Mouse (Mus musculus): ENCODE measurements around the gene Rnase2b. TPM values are rescaled to one million over a fixed set of nuclear protein-coding genes. Genes with fewer than 3 reads are reported as not detected.
A peak's percentile ranks its signal among the peaks of the same experiment; 100 is the strongest.
"Not testable (repeated sequence)": the region's sequence is repeated elsewhere in the genome, so short reads cannot be mapped to it uniquely, and the experiment has no call there.

The Rnase2b gene
- polyA plus RNA-seq, 1 experiment from 2014 or later = not detected

DNA sequence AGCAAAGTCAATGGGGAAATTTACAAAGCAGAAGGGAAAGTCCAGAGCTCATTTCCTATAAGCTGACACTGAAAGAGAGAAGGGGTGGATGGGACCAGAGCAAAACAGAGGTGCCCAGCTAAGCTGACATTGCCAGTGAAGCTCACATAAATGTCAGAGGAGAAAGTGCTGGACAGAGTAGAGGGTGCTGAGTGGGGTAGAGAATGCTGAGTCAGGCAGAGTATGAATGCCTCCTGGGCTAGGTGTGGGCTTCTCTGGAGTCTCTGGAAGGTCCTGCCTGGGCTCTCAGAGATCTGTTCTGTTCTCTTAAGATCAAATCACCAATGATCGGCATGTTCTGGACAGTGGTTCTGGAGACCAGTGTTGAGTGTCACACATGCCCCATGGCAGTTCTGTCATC is 3.4 kb downstream of the Rnase2b start:
- 100% methylated on average over 1 of the region's 1 CpGs for WGBS
- DNase-seq (no peak), ATAC-seq (ENCODE audit: low FRiP score, low TSS enrichment) (no peak)
- Histone ChIP-seq H3K4me2 (ENCODE audit: low read length) (no peak overlapping the region), H3K9ac (replicated peaks; ENCODE audit: low read length) (no peak overlapping the region), H3K27me3 (ENCODE audit: control insufficient read depth, insufficient read depth, low read length) (no peaks in the 10 kb centered on the region), H3K36me3 (ENCODE audit: control insufficient read depth, insufficient read depth, low read length) (no peaks in the 10 kb centered on the region), H3K27ac (replicated peaks; ENCODE audit: low read depth, low read length) (no peak overlapping the region), H3K4me1 (ENCODE audit: control insufficient read depth, insufficient read depth, low read length) (no peaks in the 10 kb centered on the region), H3K4me3 (replicated peaks; ENCODE audit: low read depth, low read length) (no peak overlapping the region), H3K9me3 (ENCODE audit: control insufficient read depth, low read length) (no peaks in the 10 kb centered on the region)

DNA sequence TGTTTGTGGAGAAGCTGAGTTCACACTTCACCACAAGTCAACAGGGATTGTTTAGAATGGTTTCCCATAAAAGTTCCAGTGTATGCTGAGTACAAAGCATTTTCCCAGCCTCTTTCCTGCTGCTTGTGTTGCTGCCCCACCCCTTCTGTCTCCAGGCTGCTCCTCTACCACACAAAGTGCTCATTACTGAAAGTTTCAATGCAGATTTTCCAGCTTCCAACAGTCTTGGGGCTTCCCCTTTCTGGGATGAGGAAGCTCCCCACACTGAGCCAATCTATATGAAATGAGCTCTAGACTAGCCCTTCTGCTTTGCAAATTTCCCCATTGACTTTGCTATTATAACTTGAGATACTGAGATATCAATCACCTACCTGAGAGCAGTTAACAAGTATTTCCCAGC is 4.0 kb downstream of the Rnase2b start:
- no peak overlapping the region for H3K27ac ChIP-seq (replicated peaks; ENCODE audit: low read depth, low read length)
- H3K27me3 ChIP-seq (ENCODE audit: control insufficient read depth, insufficient read depth, low read length) = no peaks in the 10 kb centered on the region
- H3K36me3 ChIP-seq (ENCODE audit: control insufficient read depth, insufficient read depth, low read length) = no peaks in the 10 kb centered on the region
- no peak overlapping the region for H3K4me3 ChIP-seq (replicated peaks; ENCODE audit: low read depth, low read length)
- no peaks in the 10 kb centered on the region for H3K4me1 ChIP-seq (ENCODE audit: control insufficient read depth, insufficient read depth, low read length)
- H3K9ac ChIP-seq (replicated peaks; ENCODE audit: low read length) = no peak overlapping the region
- ATAC-seq (ENCODE audit: low FRiP score, low TSS enrichment) = no peak
- DNase-seq = no peak
- no peaks in the 10 kb centered on the region for H3K9me3 ChIP-seq (ENCODE audit: control insufficient read depth, low read length)
- H3K4me2 ChIP-seq (ENCODE audit: low read length) = no peak overlapping the region

DNA sequence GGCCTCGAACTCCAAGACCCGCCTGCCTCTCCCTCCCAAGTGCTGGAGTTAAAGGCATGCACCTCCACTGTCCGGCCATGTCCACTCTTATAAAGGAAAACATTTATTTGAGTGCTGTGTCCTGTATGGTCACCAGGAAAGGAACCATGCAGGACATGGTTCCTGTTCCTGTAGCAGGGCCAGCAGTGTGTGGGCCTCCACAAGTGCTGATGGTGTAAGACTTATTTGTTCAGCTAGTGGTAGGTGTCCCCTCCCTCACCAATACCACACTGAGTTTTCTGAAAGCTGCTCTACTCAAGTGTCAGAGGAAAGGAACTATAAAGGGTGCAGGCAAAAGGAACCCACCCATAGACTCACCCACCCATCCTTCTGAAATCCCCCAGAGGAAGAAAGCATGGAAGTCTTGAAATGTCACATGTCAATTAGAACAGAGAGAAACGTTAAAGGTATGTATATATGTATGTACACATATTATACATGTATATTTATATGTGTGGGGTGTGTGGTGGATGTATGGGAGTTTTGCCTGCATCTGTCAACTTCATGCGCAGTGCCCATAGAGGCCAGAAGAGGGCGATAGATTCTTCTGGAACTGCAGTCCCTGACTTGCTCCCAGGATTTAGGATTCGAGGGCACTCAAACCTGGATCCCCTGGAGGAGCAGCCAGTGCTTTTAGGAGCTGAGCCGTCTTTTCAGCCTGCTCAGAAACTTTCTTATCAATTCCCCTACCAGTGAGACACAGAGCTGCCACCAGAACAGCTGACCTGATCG is 10.2 kb downstream of the Rnase2b start:
- not testable (repeated sequence) for H3K27ac ChIP-seq (replicated peaks; ENCODE audit: low read depth, low read length); H3K4me2 ChIP-seq (ENCODE audit: low read length); H3K9ac ChIP-seq (replicated peaks; ENCODE audit: low read length); H3K4me1 ChIP-seq (ENCODE audit: control insufficient read depth, insufficient read depth, low read length); H3K36me3 ChIP-seq (ENCODE audit: control insufficient read depth, insufficient read depth, low read length); H3K9me3 ChIP-seq (ENCODE audit: control insufficient read depth, low read length); ATAC-seq (ENCODE audit: low FRiP score, low TSS enrichment); H3K27me3 ChIP-seq (ENCODE audit: control insufficient read depth, insufficient read depth, low read length); H3K4me3 ChIP-seq (replicated peaks; ENCODE audit: low read depth, low read length)
- peak; percentile 69 for DNase-seq
- 39% methylated on average over 9 of the region's 9 CpGs for WGBS

DNA sequence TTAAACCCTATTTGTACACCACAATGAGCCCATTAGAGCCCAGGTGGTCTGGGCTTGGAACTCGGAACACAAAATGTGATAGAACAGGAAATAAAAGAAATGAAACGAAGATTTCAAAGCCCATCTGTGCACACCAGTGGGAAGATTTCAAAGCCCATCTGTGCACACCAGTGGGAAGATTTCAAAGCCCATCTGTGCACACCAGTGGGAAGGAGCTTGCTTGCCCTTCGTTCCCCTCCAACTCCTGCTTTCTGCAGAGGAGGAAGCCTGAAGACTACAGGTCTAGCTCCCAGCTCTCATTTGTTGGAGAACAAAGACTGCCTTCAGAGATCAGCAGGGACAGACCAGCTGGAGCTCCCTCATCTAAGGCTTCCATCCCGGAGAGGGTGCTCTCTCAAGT is 10.9 kb downstream of the Rnase2b start:
- not testable (repeated sequence) for H3K36me3 ChIP-seq (ENCODE audit: control insufficient read depth, insufficient read depth, low read length); H3K27ac ChIP-seq (replicated peaks; ENCODE audit: low read depth, low read length); H3K9me3 ChIP-seq (ENCODE audit: control insufficient read depth, low read length); DNase-seq; H3K9ac ChIP-seq (replicated peaks; ENCODE audit: low read length); H3K27me3 ChIP-seq (ENCODE audit: control insufficient read depth, insufficient read depth, low read length); H3K4me1 ChIP-seq (ENCODE audit: control insufficient read depth, insufficient read depth, low read length); ATAC-seq (ENCODE audit: low FRiP score, low TSS enrichment); H3K4me2 ChIP-seq (ENCODE audit: low read length); H3K4me3 ChIP-seq (replicated peaks; ENCODE audit: low read depth, low read length)
- 52% methylated on average over 4 of the region's 4 CpGs for WGBS

DNA sequence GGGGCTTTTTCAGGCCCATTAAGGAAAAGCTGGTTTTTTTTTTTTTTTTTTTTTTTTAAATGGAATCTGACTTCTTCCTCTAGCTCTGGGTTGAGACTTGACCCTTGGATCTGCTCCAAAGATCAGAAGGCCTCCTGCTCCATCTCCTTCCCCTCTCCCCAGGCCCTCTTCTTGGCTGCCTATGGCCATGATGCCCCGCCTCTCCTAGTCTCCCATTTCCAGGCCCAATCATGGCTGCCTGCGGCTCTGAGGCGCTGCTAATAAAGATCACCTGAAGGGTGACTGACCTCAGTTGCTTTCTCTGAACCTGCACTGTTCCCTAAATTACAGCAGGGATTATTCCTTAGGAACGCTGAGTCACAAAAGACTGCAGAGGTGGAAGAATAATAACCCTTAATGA is 11.8 kb downstream of the Rnase2b start:
- H3K36me3 ChIP-seq (ENCODE audit: control insufficient read depth, insufficient read depth, low read length) = no peaks in the 10 kb centered on the region
- no peaks in the 10 kb centered on the region for H3K9me3 ChIP-seq (ENCODE audit: control insufficient read depth, low read length)
- no peaks in the 10 kb centered on the region for H3K4me1 ChIP-seq (ENCODE audit: control insufficient read depth, insufficient read depth, low read length)
- H3K9ac ChIP-seq (replicated peaks; ENCODE audit: low read length) = no peak overlapping the region
- DNase-seq = no peak
- H3K4me2 ChIP-seq (ENCODE audit: low read length) = no peak overlapping the region
- no peak overlapping the region for H3K27ac ChIP-seq (replicated peaks; ENCODE audit: low read depth, low read length)
- whole genome bisulfite sequencing = 77% methylated on average over 4 of the region's 4 CpGs
- no peak for ATAC-seq (ENCODE audit: low FRiP score, low TSS enrichment)
- no peaks in the 10 kb centered on the region for H3K27me3 ChIP-seq (ENCODE audit: control insufficient read depth, insufficient read depth, low read length)
- no peak overlapping the region for H3K4me3 ChIP-seq (replicated peaks; ENCODE audit: low read depth, low read length)

DNA sequence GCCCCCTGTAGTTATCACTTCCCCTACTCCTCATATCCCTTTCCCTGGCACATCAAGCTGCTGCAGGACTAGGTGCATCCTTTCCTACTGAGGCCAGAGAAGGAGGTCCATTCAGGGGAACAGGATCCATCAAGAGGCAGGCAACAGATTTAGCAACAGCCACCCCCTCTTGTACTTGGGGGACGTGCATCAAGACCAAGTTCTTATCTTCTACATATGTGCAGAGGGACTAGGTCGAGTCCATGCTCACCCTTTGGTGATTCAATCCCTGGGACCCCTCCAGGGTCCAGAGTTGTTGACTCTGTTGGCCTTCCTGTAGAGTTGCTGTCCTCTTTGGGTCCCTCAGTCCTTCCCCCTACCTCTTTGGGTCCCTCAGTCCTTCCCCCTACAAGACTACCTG is 19.0 kb downstream of the Rnase2b start:
- DNase-seq; H3K4me1 ChIP-seq (ENCODE audit: control insufficient read depth, insufficient read depth, low read length); H3K4me3 ChIP-seq (replicated peaks; ENCODE audit: low read depth, low read length); H3K36me3 ChIP-seq (ENCODE audit: control insufficient read depth, insufficient read depth, low read length); H3K27me3 ChIP-seq (ENCODE audit: control insufficient read depth, insufficient read depth, low read length); H3K9me3 ChIP-seq (ENCODE audit: control insufficient read depth, low read length); H3K27ac ChIP-seq (replicated peaks; ENCODE audit: low read depth, low read length); ATAC-seq (ENCODE audit: low FRiP score, low TSS enrichment); H3K4me2 ChIP-seq (ENCODE audit: low read length); H3K9ac ChIP-seq (replicated peaks; ENCODE audit: low read length): not testable (repeated sequence)
- WGBS = 88% methylated on average over 2 of the region's 2 CpGs

DNA sequence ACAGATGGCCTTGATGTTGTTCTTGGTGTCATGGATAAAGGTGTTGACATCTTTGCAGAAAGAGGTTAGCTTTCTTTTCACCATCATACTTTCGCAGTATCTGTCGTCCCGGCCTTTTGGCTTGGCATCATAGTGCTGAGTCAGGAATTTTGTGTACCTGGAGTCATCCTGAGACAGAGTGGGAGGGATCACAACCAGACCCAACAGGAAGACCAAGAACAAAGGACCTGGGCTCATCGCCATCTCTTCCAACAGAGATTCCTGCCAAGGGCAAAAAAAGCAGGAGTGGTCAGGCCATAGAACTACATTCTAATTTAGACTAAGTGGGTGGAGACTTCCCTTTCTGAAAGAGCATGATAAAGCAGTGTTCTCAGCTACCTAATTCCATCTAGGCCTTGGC is 33.6 kb downstream of the Rnase2b start:
- Histone ChIP-seq H3K4me3 (replicated peaks; ENCODE audit: low read depth, low read length) (no peak overlapping the region), H3K9me3 (ENCODE audit: control insufficient read depth, low read length) (no peaks in the 10 kb centered on the region), H3K4me1 (ENCODE audit: control insufficient read depth, insufficient read depth, low read length) (no peaks in the 10 kb centered on the region), H3K9ac (replicated peaks; ENCODE audit: low read length) (no peak overlapping the region), H3K27ac (replicated peaks; ENCODE audit: low read depth, low read length) (no peak overlapping the region), H3K4me2 (ENCODE audit: low read length) (no peak overlapping the region), H3K36me3 (ENCODE audit: control insufficient read depth, insufficient read depth, low read length) (no peaks in the 10 kb centered on the region), H3K27me3 (ENCODE audit: control insufficient read depth, insufficient read depth, low read length) (no peaks in the 10 kb centered on the region)
- no peak for ATAC-seq (ENCODE audit: low FRiP score, low TSS enrichment)
- DNase-seq = no peak
- WGBS = 93% methylated on average over 4 of the region's 4 CpGs

DNA sequence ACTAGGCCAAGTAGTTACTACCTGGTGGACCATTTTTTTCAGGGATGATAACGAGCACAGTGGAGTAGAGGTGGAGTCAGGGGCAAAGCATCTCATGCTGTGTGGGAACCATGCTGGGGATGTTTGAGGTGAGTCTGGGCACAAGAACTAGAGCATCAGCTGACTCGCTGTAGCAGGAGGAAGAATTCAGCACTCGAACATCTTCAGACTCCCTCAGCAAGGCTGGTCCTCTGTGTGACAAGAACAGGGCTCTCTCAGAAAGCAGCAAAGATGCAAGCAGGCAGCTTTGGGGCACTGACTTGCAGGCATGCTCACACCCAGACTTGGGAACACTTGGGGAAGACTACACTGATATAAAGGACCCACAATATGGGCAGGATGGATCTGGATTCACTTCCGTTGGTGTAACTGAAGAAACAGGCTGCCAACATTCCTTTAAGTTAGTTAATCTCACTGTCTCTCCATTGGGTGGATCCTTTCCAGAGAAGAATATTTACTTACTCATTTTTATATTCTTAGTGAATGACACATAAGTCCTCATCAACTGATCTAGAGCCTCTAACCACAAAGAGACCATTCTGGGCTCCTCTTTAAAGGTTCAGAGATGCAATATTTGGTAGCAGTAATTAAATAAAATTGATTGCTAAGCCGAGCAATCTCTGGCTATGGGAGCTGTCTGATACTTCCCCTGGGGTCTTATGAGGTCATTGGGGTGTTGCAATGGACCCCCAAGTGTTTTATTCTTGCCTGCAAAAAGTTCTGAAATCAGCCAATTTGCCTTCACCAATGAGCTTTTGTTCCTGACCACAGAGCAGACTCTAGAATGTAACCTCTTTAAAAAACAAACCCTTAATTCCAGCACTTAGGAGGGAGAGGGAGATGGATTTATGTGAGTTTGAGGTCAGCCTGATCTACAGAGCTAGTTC is 37.3 kb downstream of the Rnase2b start, which contains the start of gene Ang2:
Gene Ang2 (minus strand): TSS at position 51 of the 926 bp plus-strand sequence.
- H3K4me1 ChIP-seq (ENCODE audit: control insufficient read depth, insufficient read depth, low read length) = no peaks in the 10 kb centered on the region
- H3K27ac ChIP-seq (replicated peaks; ENCODE audit: low read depth, low read length) = no peak within 1 kb of the TSS
- H3K4me2 ChIP-seq (ENCODE audit: low read length) = no peak within 1 kb of the TSS
- WGBS = 80% methylated on average over 5 of the region's 5 CpGs
- H3K9me3 ChIP-seq (ENCODE audit: control insufficient read depth, low read length) = no peaks in the 10 kb centered on the region
- ATAC-seq (ENCODE audit: low FRiP score, low TSS enrichment) = no peak
- no peaks in the 10 kb centered on the region for H3K27me3 ChIP-seq (ENCODE audit: control insufficient read depth, insufficient read depth, low read length)
- no peak for DNase-seq
- no peak within 1 kb of the TSS for H3K9ac ChIP-seq (replicated peaks; ENCODE audit: low read length)
- H3K36me3 ChIP-seq (ENCODE audit: control insufficient read depth, insufficient read depth, low read length) = no peaks in the 10 kb centered on the region
- no peak within 1 kb of the TSS for H3K4me3 ChIP-seq (replicated peaks; ENCODE audit: low read depth, low read length)

Data from midbrain, embryonic 14.5 days (tissue).